Mouse (Mus musculus) MEL (cell line): ENCODE data around the gene Trim27. TPM values are rescaled to one million over a fixed set of nuclear protein-coding genes. Genes with fewer than 3 reads are reported as not detected.

ENCODE experiments used
- DNase-seq: peaks from one replicate; pipeline ENCODE4 v3.0.0; 2011; ENCODE audit warnings: low read depth, low spot score
- H3K27ac ChIP-seq: 2 replicates; pipeline ENCODE4 v1.5.1; 2012; ENCODE audit warnings: low read depth, mild to moderate bottlenecking, control low read depth, low read length, moderate library complexity; ENCODE audit not compliant: control insufficient read depth
- H3K27me3 ChIP-seq, 2 experiments: fragments of 150-350 bp in 1 of 2; sonication (generic) in 1 of 2; 2 replicates each; pipeline ENCODE4 v1.6.1; 2012; ENCODE audit warnings: low read length in 2 of 2, mild to moderate bottlenecking in 2 of 2, improper control_type of control experiment in 1 of 2, moderate library complexity in 1 of 2; ENCODE audit not compliant: insufficient read depth in 2 of 2, control insufficient read depth in 1 of 2
- H3K36me3 ChIP-seq, 2 experiments: 2 replicates each; pipeline ENCODE4 v1.6.1; 2012 to 2014; ENCODE audit warnings: low read length in 2 of 2, improper control_type of control experiment in 1 of 2, inconsistent platforms in 1 of 2, mild to moderate bottlenecking in 1 of 2; ENCODE audit not compliant: insufficient read depth in 2 of 2, control insufficient read depth in 1 of 2
- H3K4me1 ChIP-seq, 2 experiments: fragments of 150-350 bp in 1 of 2; sonication (generic) in 1 of 2; 2 replicates each; pipeline ENCODE4 v1.6.1; 2012; ENCODE audit warnings: low read length in 2 of 2, improper control_type of control experiment in 1 of 2, mild to moderate bottlenecking in 1 of 2; ENCODE audit not compliant: insufficient read depth in 2 of 2, control insufficient read depth in 1 of 2
- H3K4me3 ChIP-seq, 2 experiments: fragments of 150-350 bp in 1 of 2; sonication (generic) in 1 of 2; 2 replicates each; pipeline ENCODE4 v1.5.1; 2012; ENCODE audit warnings: low read depth in 2 of 2, low read length in 2 of 2, mild to moderate bottlenecking in 2 of 2, moderate library complexity in 2 of 2, control low read depth in 1 of 2, improper control_type of control experiment in 1 of 2; ENCODE audit not compliant: control insufficient read depth in 1 of 2, insufficient read depth in 1 of 2
- H3K79me2 ChIP-seq: 2 replicates; pipeline ENCODE4 v1.6.1; 2012; ENCODE audit warnings: mild to moderate bottlenecking, low read length, moderate library complexity; ENCODE audit not compliant: control insufficient read depth, poor library complexity, insufficient read depth
- H3K9ac ChIP-seq: 2 replicates; pipeline ENCODE4 v1.6.1; 2012; ENCODE audit warnings: low read depth, mild to moderate bottlenecking, control low read depth, low read length, moderate library complexity; ENCODE audit not compliant: control insufficient read depth, poor library complexity, severe bottlenecking
- H3K9me3 ChIP-seq: fragments of 150-350 bp; sonication (generic); replicated peaks from 2 replicates; pipeline ENCODE4 v1.6.1; 2012; ENCODE audit warnings: mild to moderate bottlenecking, low read length, improper control_type of control experiment, moderate library complexity; ENCODE audit not compliant: insufficient read depth
- BHLHE40 ChIP-seq: IDR thresholded peaks from 2 replicates; pipeline ENCODE4 v1.6.1; 2012; ENCODE audit warnings: low read depth, mild to moderate bottlenecking, inconsistent platforms, low read length, improper control_type of control experiment, borderline replicate concordance
- CHD1 ChIP-seq: IDR thresholded peaks from 2 replicates; pipeline ENCODE4 v1.6.1; 2012; ENCODE audit warnings: low read depth, mild to moderate bottlenecking, inconsistent platforms, low read length, improper control_type of control experiment
- CHD2 ChIP-seq: IDR thresholded peaks from 2 replicates; pipeline ENCODE4 v1.6.1; 2011; ENCODE audit warnings: low read length, improper control_type of control experiment
- CTCF ChIP-seq, 3 experiments: IDR thresholded peaks in 2 of 3; conservative IDR thresholded peaks in 1 of 3; 2 replicates each; pipeline ENCODE4 v1.5.1; 2011 to 2012; ENCODE audit warnings: low read length in 3 of 3, low read depth in 2 of 3, mild to moderate bottlenecking in 2 of 3, improper control_type of control experiment in 1 of 3, inconsistent platforms in 1 of 3, mixed read lengths in 1 of 3, moderate library complexity in 1 of 3; ENCODE audit not compliant: control insufficient read depth in 1 of 3, insufficient read depth in 1 of 3, poor library complexity in 1 of 3, severe bottlenecking in 1 of 3
- E2F4 ChIP-seq: IDR thresholded peaks from 2 replicates; pipeline ENCODE4 v1.6.1; 2011; ENCODE audit warnings: low read depth, low read length, improper control_type of control experiment, borderline replicate concordance
- ELF1 ChIP-seq: IDR thresholded peaks from 2 replicates; pipeline ENCODE4 v1.6.1; 2014; ENCODE audit warnings: low read depth, mild to moderate bottlenecking, inconsistent platforms, low read length, improper control_type of control experiment, moderate library complexity
- EP300 ChIP-seq, 2 experiments: IDR thresholded peaks; 2 replicates each; pipeline ENCODE4 v1.6.1; 2011; ENCODE audit warnings: improper control_type of control experiment in 2 of 2, low read length in 2 of 2, low read depth in 1 of 2, mild to moderate bottlenecking in 1 of 2
- ETS1 ChIP-seq: IDR thresholded peaks from 2 replicates; pipeline ENCODE4 v1.6.1; 2012; ENCODE audit warnings: low read depth, mild to moderate bottlenecking, inconsistent platforms, low read length, improper control_type of control experiment, moderate library complexity
- GABPA ChIP-seq: IDR thresholded peaks from 2 replicates; pipeline ENCODE4 v1.6.1; 2012; ENCODE audit warnings: low read depth, mild to moderate bottlenecking, inconsistent platforms, low read length, improper control_type of control experiment, moderate library complexity
- GATA1 ChIP-seq: IDR thresholded peaks from 2 replicates; pipeline ENCODE4 v1.6.1; 2011; ENCODE audit warnings: low read depth, low read length, improper control_type of control experiment
- HCFC1 ChIP-seq: IDR thresholded peaks from 2 replicates; pipeline ENCODE4 v1.6.1; 2012; ENCODE audit warnings: low read depth, mild to moderate bottlenecking, inconsistent platforms, low read length, improper control_type of control experiment, moderate library complexity
- KAT2A ChIP-seq: conservative IDR thresholded peaks from 2 replicates; pipeline ENCODE4 v1.6.1; 2012; ENCODE audit warnings: low read depth, low read length, improper control_type of control experiment, inconsistent platforms
- MAFK ChIP-seq: IDR thresholded peaks from 2 replicates; pipeline ENCODE4 v1.6.1; 2011; ENCODE audit warnings: low read depth, mild to moderate bottlenecking, low read length, improper control_type of control experiment, borderline replicate concordance
- MAX ChIP-seq: IDR thresholded peaks from 2 replicates; pipeline ENCODE4 v1.6.1; 2011; ENCODE audit warnings: low read length, improper control_type of control experiment
- MAZ ChIP-seq: IDR thresholded peaks from 2 replicates; pipeline ENCODE4 v1.6.1; 2012; ENCODE audit warnings: low read depth, mild to moderate bottlenecking, inconsistent platforms, low read length, improper control_type of control experiment
- MEF2A ChIP-seq: IDR thresholded peaks from 2 replicates; pipeline ENCODE4 v1.6.1; 2014; ENCODE audit warnings: low read depth, mild to moderate bottlenecking, inconsistent platforms, low read length, improper control_type of control experiment; ENCODE audit not compliant: poor library complexity, insufficient replicate concordance, severe bottlenecking; ENCODE audit errors: extremely low read depth
- MXI1 ChIP-seq: IDR thresholded peaks from 2 replicates; pipeline ENCODE4 v1.6.1; 2011; ENCODE audit warnings: mild to moderate bottlenecking, low read depth, low read length, improper control_type of control experiment
- MYC ChIP-seq: IDR thresholded peaks from 2 replicates; pipeline ENCODE4 v1.6.1; 2011; ENCODE audit warnings: low read depth, mild to moderate bottlenecking, low read length, improper control_type of control experiment, moderate library complexity
- NRF1 ChIP-seq: IDR thresholded peaks from 2 replicates; pipeline ENCODE4 v1.6.1; 2014; ENCODE audit warnings: low read depth, mild to moderate bottlenecking, inconsistent platforms, low read length, improper control_type of control experiment, moderate library complexity; ENCODE audit not compliant: poor library complexity, insufficient read depth, severe bottlenecking
- POLR2A ChIP-seq, 2 experiments: IDR thresholded peaks; 2 replicates each; pipeline ENCODE4 v1.6.1; 2011 to 2012; ENCODE audit warnings: low read length in 2 of 2, mild to moderate bottlenecking in 2 of 2, control low read depth in 1 of 2, improper control_type of control experiment in 1 of 2, low read depth in 1 of 2, moderate library complexity in 1 of 2; ENCODE audit not compliant: control insufficient read depth in 1 of 2, insufficient read depth in 1 of 2, poor library complexity in 1 of 2
- POLR2AphosphoS2 ChIP-seq: IDR thresholded peaks from 2 replicates; pipeline ENCODE4 v1.6.1; 2011; ENCODE audit warnings: low read length, improper control_type of control experiment
- POLR2AphosphoS5 ChIP-seq: IDR thresholded peaks from 2 replicates; pipeline ENCODE4 v1.6.1; 2012; ENCODE audit warnings: low read depth, borderline replicate concordance, mild to moderate bottlenecking, inconsistent platforms, low read length, moderate library complexity, mixed read lengths
- RAD21 ChIP-seq: IDR thresholded peaks from 2 replicates; pipeline ENCODE4 v1.6.1; 2011; ENCODE audit warnings: mild to moderate bottlenecking, low read depth, low read length, improper control_type of control experiment
- RCOR1 ChIP-seq: IDR thresholded peaks from 2 replicates; pipeline ENCODE4 v1.6.1; 2012; ENCODE audit warnings: low read depth, mild to moderate bottlenecking, inconsistent platforms, low read length, improper control_type of control experiment
- SIN3A ChIP-seq: IDR thresholded peaks from 2 replicates; pipeline ENCODE4 v1.6.1; 2012; ENCODE audit warnings: low read length, improper control_type of control experiment, inconsistent platforms
- SMC3 ChIP-seq: IDR thresholded peaks from 2 replicates; pipeline ENCODE4 v1.6.1; 2011; ENCODE audit warnings: low read depth, low read length, improper control_type of control experiment
- TAL1 ChIP-seq: IDR thresholded peaks from 2 replicates; pipeline ENCODE4 v1.6.1; 2012; ENCODE audit warnings: mild to moderate bottlenecking, inconsistent platforms, low read length, moderate library complexity, mixed read lengths
- TBP ChIP-seq: IDR thresholded peaks from 2 replicates; pipeline ENCODE4 v1.8.0; 2011; ENCODE audit warnings: low read depth, low read length, improper control_type of control experiment
- TCF12 ChIP-seq: IDR thresholded peaks from 2 replicates; pipeline ENCODE4 v1.6.1; 2014; ENCODE audit warnings: low read depth, mild to moderate bottlenecking, inconsistent platforms, low read length, improper control_type of control experiment, moderate library complexity
- UBTF ChIP-seq: IDR thresholded peaks from 2 replicates; pipeline ENCODE4 v1.6.1; 2012; ENCODE audit warnings: low read depth, mild to moderate bottlenecking, inconsistent platforms, low read length, improper control_type of control experiment, moderate library complexity, borderline replicate concordance; ENCODE audit not compliant: insufficient read depth
- USF1 ChIP-seq: IDR thresholded peaks from 2 replicates; pipeline ENCODE4 v1.6.1; 2014; ENCODE audit warnings: low read depth, mild to moderate bottlenecking, inconsistent platforms, low read length, improper control_type of control experiment, moderate library complexity
- USF2 ChIP-seq, 2 experiments: IDR thresholded peaks; 2 replicates each; pipeline ENCODE4 v1.6.1; 2011 to 2012; ENCODE audit warnings: improper control_type of control experiment in 2 of 2, low read length in 2 of 2, borderline replicate concordance in 1 of 2, inconsistent platforms in 1 of 2, low read depth in 1 of 2, mild to moderate bottlenecking in 1 of 2; ENCODE audit not compliant: insufficient read depth in 1 of 2
- ZKSCAN1 ChIP-seq: IDR thresholded peaks from 2 replicates; pipeline ENCODE4 v1.6.1; 2012; ENCODE audit warnings: low read depth, mild to moderate bottlenecking, inconsistent platforms, low read length, improper control_type of control experiment, moderate library complexity
- ZNF384 ChIP-seq: IDR thresholded peaks from 2 replicates; pipeline ENCODE4 v1.6.1; 2012; ENCODE audit warnings: low read depth, mild to moderate bottlenecking, inconsistent platforms, low read length, improper control_type of control experiment
- polyA plus RNA-seq, 2 experiments: library from polyadenylated mRNA; stranded (reverse) in 1 of 2; unstranded in 1 of 2; fragments of >175 nt in 1 of 2; fragments of >200 nt in 1 of 2; gene quantifications; 2 replicates each; pipeline versions ENCODE4 v1.2.1 to v1.2.4; 2012; ENCODE audit warnings: low replicate concordance in 2 of 2, low read depth in 1 of 2; ENCODE audit not compliant: insufficient read length in 2 of 2, insufficient read depth in 1 of 2, missing spikeins in 1 of 2
- total RNA-seq: library from RNA; depleted of rRNA; stranded (reverse); fragments of 300-350 nt; gene quantifications from 2 replicates; pipeline ENCODE4 v1.2.3, GENCODE M21; 2012

The Trim27 gene
- total and polyA plus RNA-seq, 3 experiments: 258 to 339 (median 311) TPM

DNA sequence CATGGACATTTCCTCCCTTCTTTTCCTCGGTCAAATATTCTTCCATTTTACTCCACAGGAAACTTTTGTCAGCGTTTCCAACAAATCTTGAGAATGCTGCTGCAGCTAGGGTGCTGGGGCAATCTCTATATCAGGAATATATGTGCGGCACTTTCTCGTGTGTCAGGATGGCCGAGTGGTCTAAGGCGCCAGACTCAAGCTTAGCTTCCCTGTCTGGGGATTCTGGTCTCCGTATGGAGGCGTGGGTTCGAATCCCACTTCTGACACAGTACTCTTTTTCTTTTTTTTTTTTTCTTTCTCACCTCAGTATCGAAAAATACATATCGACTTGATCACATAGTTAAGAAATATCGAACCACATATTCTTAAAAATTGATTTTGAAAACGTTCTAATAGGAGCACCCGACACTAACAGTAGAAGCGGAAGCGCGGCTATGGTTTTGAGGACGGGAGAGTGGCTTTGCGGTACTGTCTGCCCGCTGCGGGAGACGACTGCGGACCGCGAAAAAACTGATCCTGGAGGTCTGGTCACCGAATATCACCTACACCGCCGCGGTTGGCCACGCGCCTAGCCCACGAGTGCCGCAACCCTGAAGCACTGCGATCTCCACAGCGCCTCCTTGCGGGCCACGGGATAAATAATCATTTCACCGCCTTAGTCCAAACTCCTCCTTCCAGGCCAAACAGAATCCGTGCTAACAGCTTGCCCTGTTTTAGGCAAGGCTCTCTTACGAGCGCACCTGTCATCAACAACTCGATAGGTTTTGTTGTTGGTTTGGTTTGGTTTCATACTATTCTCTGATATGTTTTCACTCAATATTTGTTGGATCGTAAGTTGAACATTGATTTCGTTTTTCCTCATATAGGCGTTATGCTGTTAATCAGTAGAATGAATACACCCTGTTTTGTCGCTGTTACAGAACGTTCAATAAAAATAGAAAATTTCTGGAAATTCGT, 21.1 kb downstream of the Trim27 start:
- Histone ChIP-seq H3K27me3 (no peaks in the 10 kb centered on the region), H3K9me3 (no peaks in the 10 kb centered on the region), H3K36me3 (peaks cover 0 to 10% of the 10 kb centered on the region in 2 experiments; a peak in 2 of 4 replicates), H3K27ac (peak overlapping the region; percentile 61), H3K4me3 (peak overlapping the region; percentile 52 to 88), H3K79me2 (no peaks in the 10 kb centered on the region; the same call in 1 of the 2 replicates), H3K4me1 (no peaks in the 10 kb centered on the region), H3K9ac (peak overlapping the region; percentile 82)
- peak; percentile 97 for DNase-seq
- no peak for TF ChIP-seq RCOR1
- peak; percentile 79 for TF ChIP-seq E2F4
- TF ChIP-seq USF2 (IDR thresholded peaks at IDR 0.05; ENCODE audit: borderline replicate concordance in 1 of 2, insufficient read depth in 1 of 2, low read depth in 1 of 2, low read length in 2 of 2): no peak
- no peak for TF ChIP-seq POLR2AphosphoS2
- TF ChIP-seq KAT2A: peak; percentile 73; the same call in 1 of the 2 replicates
- no peak for TF ChIP-seq CHD2
- no peak for TF ChIP-seq GABPA
- TF ChIP-seq GATA1: no peak; the same call in 1 of the 2 replicates
- TF ChIP-seq MXI1: peak; percentile 23; the same call in 1 of the 2 replicates
- peak; percentile 84 for TF ChIP-seq ELF1
- no peak for TF ChIP-seq TCF12
- peak; percentile 39; the same call in 1 of the 2 replicates for TF ChIP-seq TAL1
- no peak for TF ChIP-seq UBTF
- TF ChIP-seq USF1: peak; percentile 42; the same call in 1 of the 2 replicates
- peak; percentile 91 to 95 (median 91) for TF ChIP-seq CTCF (IDR thresholded peaks at IDR 0.05 in 2 of 3, conservative IDR thresholded peaks at IDR 0.05 in 1 of 3; ENCODE audit: control insufficient read depth in 1 of 3, insufficient read depth in 1 of 3, low read depth in 2 of 3, low read length in 3 of 3, poor library complexity in 1 of 3, severe bottlenecking in 1 of 3)
- TF ChIP-seq MAZ: no peak
- TF ChIP-seq POLR2AphosphoS5: no peak
- TF ChIP-seq MEF2A: no peak
- peak; percentile 100 for TF ChIP-seq TBP
- peak; percentile 84 for TF ChIP-seq MYC
- no peak; a peak in 1 of 4 replicates for TF ChIP-seq EP300 (IDR thresholded peaks at IDR 0.05; ENCODE audit: low read depth in 1 of 2, low read length in 2 of 2)
- peak; percentile 32 for TF ChIP-seq RAD21
- TF ChIP-seq ETS1: no peak
- TF ChIP-seq MAFK: peak; percentile 99
- TF ChIP-seq SMC3: peak; percentile 65
- peak; percentile 78 for TF ChIP-seq MAX
- peak; percentile 10; the same call in 1 of the 2 replicates for TF ChIP-seq SIN3A
- TF ChIP-seq NRF1: no peak
- TF ChIP-seq ZKSCAN1: no peak
- no peak for TF ChIP-seq CHD1
- TF ChIP-seq BHLHE40: no peak
- peak; percentile 8; the same call in 1 of the 2 replicates for TF ChIP-seq ZNF384
- TF ChIP-seq HCFC1: peak; percentile 49
- peak in 1 of 2 experiments; percentile 39; a peak in 1 of 4 replicates for TF ChIP-seq POLR2A (IDR thresholded peaks at IDR 0.05; ENCODE audit: control insufficient read depth in 1 of 2, insufficient read depth in 1 of 2, low read depth in 1 of 2, low read length in 2 of 2, poor library complexity in 1 of 2)
